Mouse (Mus musculus) heart, embryonic 16.5 days (tissue): ENCODE measurements around the gene S100a10. TPM values are rescaled to one million over a fixed set of nuclear protein-coding genes. Genes with fewer than 3 reads are reported as not detected.
"Not testable (repeated sequence)": the region's sequence is repeated elsewhere in the genome, so short reads cannot be mapped to it uniquely, and the experiment has no call there.

Source experiments
- ATAC-seq: fragments of 200-750 bp; cut with Nextera tagmentation; replicated peaks from 2 replicates; pipeline ENCODE4 v1.8.0; 2017; ENCODE audit warnings: moderate number of reproducible peaks; ENCODE audit not compliant: insufficient read depth, low FRiP score; ENCODE audit errors: extremely low read depth
- H3K27ac ChIP-seq: fragments of 300-500 bp; sonication (generic); 2 replicates; pipeline ENCODE4 v1.5.1; 2014; ENCODE audit warnings: mild to moderate bottlenecking, low read length, control low read depth, moderate library complexity
- H3K27me3 ChIP-seq: fragments of 300-500 bp; sonication (generic); 2 replicates; pipeline ENCODE4 v1.6.1; 2014; ENCODE audit warnings: low read length, mixed read lengths; ENCODE audit not compliant: control insufficient read depth, insufficient read depth
- H3K36me3 ChIP-seq: fragments of 300-500 bp; sonication (generic); 2 replicates; pipeline ENCODE4 v1.6.1; 2014; ENCODE audit not compliant: control insufficient read depth, insufficient read depth
- H3K4me1 ChIP-seq: fragments of 300-500 bp; sonication (generic); 2 replicates; pipeline ENCODE4 v1.6.1; 2014; ENCODE audit warnings: low read length, mixed read lengths; ENCODE audit not compliant: control insufficient read depth, insufficient read depth
- H3K4me2 ChIP-seq: fragments of 300-500 bp; sonication (generic); 2 replicates; pipeline ENCODE4 v1.6.1; 2014; ENCODE audit warnings: low read depth, mild to moderate bottlenecking, control low read depth, low read length
- H3K4me3 ChIP-seq: fragments of 300-500 bp; sonication (generic); 2 replicates; pipeline ENCODE4 v1.5.1; 2014; ENCODE audit warnings: mild to moderate bottlenecking, control low read depth, low read length
- H3K9ac ChIP-seq: fragments of 300-500 bp; sonication (generic); 2 replicates; pipeline ENCODE4 v1.6.1; 2014; ENCODE audit warnings: low read length, control low read depth
- H3K9me3 ChIP-seq: fragments of 300-500 bp; sonication (generic); replicated peaks from 2 replicates; pipeline ENCODE4 v1.6.1; 2016; ENCODE audit warnings: low read length; ENCODE audit not compliant: control insufficient read depth
- WGBS: fragments of 180-500 bp; shearing (Covaris S2); extraction: QIAGEN DNeasy Blood & Tissue Kit; methylation state at CpG from one replicate; pipeline ENCODE4 v1.1.7; 2014; 5-methylcytosine and 5-hydroxymethylcytosine counted together
- polyA plus RNA-seq: library from polyadenylated mRNA; unstranded; fragments of >200 nt; fragmentation: Nextera tagmentation; extraction: Ambion mirVana; gene quantifications from 2 replicates; pipeline ENCODE4 v1.2.1, GENCODE M21; 2015

The S100a10 gene
- polyA plus RNA-seq, 1 experiment from 2014 or later, result 222 TPM

GRCm38 (mm10) chr3:93600206-93600605 lies 45.3 kb downstream of the S100a10 start:
- ATAC-seq, result no peak
- H3K4me1 ChIP-seq, result peaks cover 5% of the 10 kb centered on the region; the same call in 1 of the 2 replicates
- 80% methylated on average over 2 of the region's 2 CpGs for WGBS
- H3K4me2 ChIP-seq, result no peak overlapping the region
- no peaks in the 10 kb centered on the region for H3K36me3 ChIP-seq
- H3K9ac ChIP-seq, result no peak overlapping the region
- H3K4me3 ChIP-seq, result no peak overlapping the region
- H3K27ac ChIP-seq, result no peak overlapping the region
- no peaks in the 10 kb centered on the region for H3K27me3 ChIP-seq
- no peaks in the 10 kb centered on the region for H3K9me3 ChIP-seq

- Histone ChIP-seq H3K36me3 (no peaks in the 10 kb centered on the region), H3K4me3 (no peak overlapping the region), H3K4me2 (no peak overlapping the region), H3K27ac (no peak overlapping the region), H3K9ac (no peak overlapping the region), H3K4me1 (peaks cover 3% of the 10 kb centered on the region; the same call in 1 of the 2 replicates), H3K27me3 (no peaks in the 10 kb centered on the region), H3K9me3 (no peaks in the 10 kb centered on the region)
- 69% methylated on average over 1 of the region's 1 CpGs for WGBS
- ATAC-seq, result no peak
These were observed 47.0 kb downstream of the S100a10 start for GRCm38 (mm10) chr3:93601903-93602302.

- not testable (repeated sequence) for H3K4me2 ChIP-seq, H3K4me3 ChIP-seq, H3K9ac ChIP-seq, H3K27ac ChIP-seq, H3K4me1 ChIP-seq, H3K27me3 ChIP-seq, H3K36me3 ChIP-seq, H3K9me3 ChIP-seq
- 0 out of 2 replicates have a peak, but pooled peaks have one; percentile 52 for ATAC-seq
These were observed 54.1 kb downstream of the S100a10 start for GRCm38 (mm10) chr3:93608970-93609369.

Other genes starting within 250 kb of the S100a10 start
- gene Hrnr, start 235.3 kb upstream of the S100a10 start, polyA plus RNA-seq, result 0.02 TPM in 1 of 2 replicates, not detected in the other
- 0.04 TPM in 1 of 2 replicates, not detected in the other for gene Rptn, start 161.4 kb upstream of the S100a10 start, polyA plus RNA-seq
- gene Tchh, start 112.8 kb upstream of the S100a10 start, polyA plus RNA-seq, result 0.70 and 0.86 TPM in 2 replicates
- gene Tchhl1, start 86.3 kb upstream of the S100a10 start, polyA plus RNA-seq, result not detected in 2 replicates
- gene S100a11, start 34.6 kb upstream of the S100a10 start, polyA plus RNA-seq, result 709 and 778 TPM in 2 replicates
- not detected in 2 replicates for gene Tdpoz2, start 97.6 kb downstream of the S100a10 start, polyA plus RNA-seq
- not detected in 2 replicates for gene Tdpoz1, start 121.2 kb downstream of the S100a10 start, polyA plus RNA-seq
- not detected in 2 replicates for gene Gm37596, start 138.0 kb downstream of the S100a10 start, polyA plus RNA-seq
- gene Gm5773, start 217.9 kb downstream of the S100a10 start, polyA plus RNA-seq, result not detected in 2 replicates
- gene Tdpoz4, start 241.3 kb downstream of the S100a10 start, polyA plus RNA-seq, result not detected in 2 replicates